Mouse (Mus musculus): ENCODE results near the gene Rbm19.

DNA sequence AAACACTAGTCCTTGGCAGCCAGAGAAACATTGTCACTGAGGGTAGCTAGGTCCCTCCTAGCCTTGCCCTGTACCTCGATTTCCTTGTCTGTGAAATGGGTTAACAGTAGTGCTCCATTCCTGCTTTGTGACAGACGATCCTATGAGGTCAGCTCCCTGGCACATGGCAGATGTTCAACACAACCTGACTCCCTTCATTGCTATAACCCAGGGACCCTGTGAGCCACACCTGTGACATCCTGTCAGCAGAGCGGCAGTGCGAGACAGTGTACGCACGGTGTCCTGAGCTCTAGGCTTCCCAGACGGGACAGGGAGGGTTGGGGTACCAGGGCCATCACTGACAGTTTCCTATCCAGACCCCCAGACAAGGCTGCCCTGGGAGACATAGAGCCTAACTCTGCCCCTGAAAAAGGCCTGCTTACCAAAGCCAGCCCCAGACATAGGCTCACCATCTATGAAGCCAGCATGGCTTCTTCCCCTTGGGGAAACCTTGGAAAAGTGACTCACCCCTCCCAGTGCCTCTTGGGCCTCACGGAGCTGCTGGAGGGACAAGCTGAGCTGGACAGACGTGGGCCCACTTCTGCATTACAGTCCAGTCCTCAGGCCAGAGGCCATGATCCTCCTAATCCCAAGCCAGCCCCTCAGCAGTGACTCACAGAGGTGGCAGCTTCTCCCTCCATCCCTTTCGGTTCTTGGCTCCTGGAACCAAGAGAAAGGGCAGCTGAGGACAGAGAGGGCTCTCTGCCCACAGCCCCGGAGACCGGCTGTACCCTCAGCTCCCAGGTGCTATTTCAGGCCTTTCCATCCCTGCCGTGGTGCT is 60.2 kb downstream of the Rbm19 start:
- TF ChIP-seq CTCF (IDR thresholded peaks at IDR 0.05; ENCODE audit: low read depth, low read length) (no peak), POLR2A (IDR thresholded peaks at IDR 0.05; ENCODE audit: extremely low read depth, insufficient read depth, low read length) (no peak)
